Mouse (Mus musculus) lung, adult 2 months (tissue): ENCODE results near the gene Mansc1. TPM values are rescaled to one million over a fixed set of nuclear protein-coding genes. Genes with fewer than 3 reads are reported as not detected.
A peak's percentile ranks its signal among the peaks of the same experiment; 100 is the strongest.

Experiments
- DNase-seq: peaks from one replicate; pipeline ENCODE4 v3.0.0; 2022
- H3K4me1 ChIP-seq: fragments of 200-500 bp; 2 replicates; pipeline ENCODE4 v1.6.1; 2011; ENCODE audit warnings: low read length; ENCODE audit not compliant: control insufficient read depth, insufficient read depth
- H3K4me3 ChIP-seq: fragments of 200-500 bp; replicated peaks from 2 replicates; pipeline ENCODE3; 2011; ENCODE audit warnings: low read depth, mild to moderate bottlenecking, control low read depth, low read length; ENCODE audit errors: extremely low read depth
- CTCF ChIP-seq: fragments of 200-500 bp; IDR thresholded peaks from 2 replicates; pipeline ENCODE4 v1.5.1; 2011; ENCODE audit warnings: mild to moderate bottlenecking, low read length, control low read depth; ENCODE audit not compliant: insufficient read depth
- POLR2A ChIP-seq: fragments of 200-500 bp; IDR thresholded peaks from 2 replicates; pipeline ENCODE4 v1.6.1; 2011; ENCODE audit warnings: low read depth, mild to moderate bottlenecking, control low read depth, low read length, borderline replicate concordance; ENCODE audit errors: extremely low read depth
- WGBS: fragments of 180-500 bp; shearing (Covaris S2); methylation state at CpG from one replicate; pipeline ENCODE4 v1.1.7; 2018; 5-methylcytosine and 5-hydroxymethylcytosine counted together
- polyA plus RNA-seq: library from polyadenylated mRNA; depleted of rRNA; stranded (reverse); fragments of >200 nt; gene quantifications from 2 replicates; pipeline ENCODE4 v1.2.3, GENCODE M21; 2012

The Mansc1 gene
- polyA plus RNA-seq, 1 experiment = 11.8 TPM

- peak; percentile 90 for DNase-seq
- TF ChIP-seq POLR2A (peak; percentile 58; the same call in 1 of the 2 replicates), CTCF (0 out of 2 replicates have a peak, but pooled peaks have one; percentile 29)
- no peaks in the 10 kb centered on the region for H3K4me1 ChIP-seq
- 3% methylated on average over 65 of the region's 65 CpGs for WGBS
- H3K4me3 ChIP-seq = peak overlapping the region; percentile 71
Measured at GRCm38 (mm10) chr6:134640485-134641475, 8.5 kb upstream of the Mansc1 start.

GRCm38 (mm10) chr6:134639900-134640299 lies 7.6 kb upstream of the Mansc1 start:
- TF ChIP-seq CTCF (no peak), POLR2A (no peak)
- DNase-seq = no peak
- H3K4me3 ChIP-seq = no peak overlapping the region
- WGBS = 97% methylated on average over 1 of the region's 1 CpGs
- no peaks in the 10 kb centered on the region for H3K4me1 ChIP-seq

GRCm38 (mm10) chr6:134639210-134639609 lies 6.9 kb upstream of the Mansc1 start, which contains the start of gene Borcs5:
Gene Borcs5 (plus strand): TSS chr6:134639510.
- Histone ChIP-seq H3K4me3 (no peak within 1 kb of the TSS), H3K4me1 (no peaks in the 10 kb centered on the region)
- no peak for TF ChIP-seq CTCF
- no peak for TF ChIP-seq POLR2A
- 92% methylated on average over 3 of the region's 3 CpGs for WGBS
- DNase-seq = no peak

- WGBS = 76% methylated on average over 4 of the region's 4 CpGs
- DNase-seq = no peak
- peaks cover 4% of the 10 kb centered on the region; the same call in 1 of the 2 replicates for H3K4me1 ChIP-seq
- H3K4me3 ChIP-seq = no peak overlapping the region
- TF ChIP-seq CTCF = no peak
Measured at GRCm38 (mm10) chr6:134636476-134636875, 4.2 kb upstream of the Mansc1 start.

GRCm38 (mm10) chr6:134633553-134633952 lies 1.3 kb upstream of the Mansc1 start:
- TF ChIP-seq CTCF = no peak
- no peak for TF ChIP-seq POLR2A
- WGBS = 67% methylated on average over 8 of the region's 8 CpGs
- Histone ChIP-seq H3K4me1 (peaks cover 4% of the 10 kb centered on the region; the same call in 1 of the 2 replicates), H3K4me3 (no peak overlapping the region)
- no peak for DNase-seq

GRCm38 (mm10) chr6:134632756-134633155 lies 468 bp upstream of the Mansc1 start:
- TF ChIP-seq CTCF (no peak), POLR2A (no peak)
- 28% methylated on average over 5 of the region's 5 CpGs for WGBS
- no peak for DNase-seq
- peak overlapping the region; percentile 69 for H3K4me3 ChIP-seq
- H3K4me1 ChIP-seq = peaks cover 4% of the 10 kb centered on the region; the same call in 1 of the 2 replicates

GRCm38 (mm10) chr6:134630447-134630846 lies 1.8 kb downstream of the Mansc1 start:
- no peak for TF ChIP-seq CTCF
- no peak for TF ChIP-seq POLR2A
- no peak for DNase-seq
- WGBS = 45% methylated on average over 9 of the region's 9 CpGs
- H3K4me3 ChIP-seq = no peak overlapping the region
- H3K4me1 ChIP-seq = peaks cover 4% of the 10 kb centered on the region; the same call in 1 of the 2 replicates

GRCm38 (mm10) chr6:134626564-134626963 lies 5.7 kb downstream of the Mansc1 start:
- H3K4me3 ChIP-seq = no peak overlapping the region
- no peak for DNase-seq
- 66% methylated on average over 1 of the region's 1 CpGs for WGBS
- TF ChIP-seq POLR2A (no peak), CTCF (no peak)
- H3K4me1 ChIP-seq = peaks cover 3% of the 10 kb centered on the region

- TF ChIP-seq CTCF = no peak
- TF ChIP-seq POLR2A = no peak
- DNase-seq = no peak
- WGBS = 82% methylated on average over 12 of the region's 12 CpGs
- H3K4me3 ChIP-seq = no peak overlapping the region
- H3K4me1 ChIP-seq = peaks cover 4% of the 10 kb centered on the region
Measured at GRCm38 (mm10) chr6:134625431-134625830, 6.9 kb downstream of the Mansc1 start.

GRCm38 (mm10) chr6:134621552-134621949 lies 10.7 kb downstream of the Mansc1 start:
- 55% methylated on average over 14 of the region's 14 CpGs for WGBS
- no peak overlapping the region for H3K4me3 ChIP-seq
- peaks cover 4% of the 10 kb centered on the region for H3K4me1 ChIP-seq
- TF ChIP-seq POLR2A = no peak
- TF ChIP-seq CTCF = no peak
- no peak for DNase-seq
